Mouse (Mus musculus) CH12.LX (cell line): ENCODE measurements around the gene Taar3. TPM values are rescaled to one million over a fixed set of nuclear protein-coding genes. Genes with fewer than 3 reads are reported as not detected.

Experiments used
- DNase-seq: peaks from one replicate; pipeline ENCODE4 v3.0.0-alpha.2; 2013; ENCODE audit errors: extremely low read depth
- H3K27ac ChIP-seq: 2 replicates; pipeline ENCODE4 v1.5.1; 2012; ENCODE audit warnings: low read depth, mild to moderate bottlenecking, control low read depth, moderate library complexity; ENCODE audit not compliant: insufficient read depth
- H3K27me3 ChIP-seq: replicated peaks from 2 replicates; pipeline ENCODE3; 2012; ENCODE audit warnings: inconsistent platforms
- H3K36me3 ChIP-seq, 2 experiments: replicated peaks in 1 of 2; 2 replicates each; pipeline versions ENCODE3 to v1.6.1; 2012; ENCODE audit warnings: inconsistent platforms in 1 of 2, low read length in 1 of 2, mild to moderate bottlenecking in 1 of 2, mixed read lengths in 1 of 2, moderate library complexity in 1 of 2; ENCODE audit not compliant: control insufficient read depth in 1 of 2, insufficient read depth in 1 of 2
- H3K4me1 ChIP-seq, 2 experiments: 2 replicates each; pipeline ENCODE4 v1.6.1; 2012; ENCODE audit warnings: inconsistent platforms in 1 of 2, moderate library complexity in 1 of 2; ENCODE audit not compliant: insufficient read depth in 2 of 2, control insufficient read depth in 1 of 2
- H3K4me2 ChIP-seq: 2 replicates; pipeline ENCODE4 v1.6.1; 2012; ENCODE audit warnings: low read depth, mild to moderate bottlenecking, control low read depth; ENCODE audit not compliant: poor library complexity, insufficient read depth, severe bottlenecking
- H3K4me3 ChIP-seq, 3 experiments: fragments of 150-350 bp in 1 of 3; sonication (generic) in 1 of 3; replicated peaks in 1 of 3; 2 replicates each; pipeline versions ENCODE3 to v1.5.1; 2011 to 2012; ENCODE audit warnings: low read depth in 2 of 3, low read length in 2 of 3, mild to moderate bottlenecking in 2 of 3, moderate library complexity in 2 of 3, control low read depth in 1 of 3, improper control_type of control experiment in 1 of 3, inconsistent platforms in 1 of 3, mixed read lengths in 1 of 3; ENCODE audit not compliant: poor library complexity in 1 of 3
- H3K79me2 ChIP-seq: replicated peaks from 2 replicates; pipeline ENCODE4 v1.6.1; 2012; ENCODE audit warnings: mild to moderate bottlenecking, moderate library complexity; ENCODE audit not compliant: control insufficient read depth, poor library complexity, insufficient read depth, severe bottlenecking; ENCODE audit errors: extremely low read depth
- H3K9ac ChIP-seq: 2 replicates; pipeline ENCODE4 v1.6.1; 2012; ENCODE audit warnings: low read depth, mild to moderate bottlenecking, control low read depth, moderate library complexity; ENCODE audit not compliant: insufficient read depth
- H3K9me3 ChIP-seq: replicated peaks from 2 replicates; pipeline ENCODE3; 2012; ENCODE audit warnings: low read length, inconsistent platforms, mixed read lengths
- CHD1 ChIP-seq: IDR thresholded peaks from 2 replicates; pipeline ENCODE4 v1.6.1; 2012; ENCODE audit warnings: low read depth, low read length, improper control_type of control experiment, inconsistent platforms
- CTCF ChIP-seq, 2 experiments: IDR thresholded peaks in 1 of 2; conservative IDR thresholded peaks in 1 of 2; 2 replicates each; pipeline ENCODE4 v1.5.1; 2011 to 2012; ENCODE audit warnings: low read depth in 2 of 2, low read length in 2 of 2, improper control_type of control experiment in 1 of 2, inconsistent platforms in 1 of 2, mild to moderate bottlenecking in 1 of 2, moderate library complexity in 1 of 2
- ETS1 ChIP-seq: conservative IDR thresholded peaks from 2 replicates; pipeline ENCODE4 v1.6.1; 2012; ENCODE audit warnings: low read depth, mild to moderate bottlenecking, inconsistent platforms, low read length, improper control_type of control experiment, moderate library complexity
- IRF4 ChIP-seq: IDR thresholded peaks from 2 replicates; pipeline ENCODE4 v1.6.1; 2014; ENCODE audit warnings: low read depth, mild to moderate bottlenecking, inconsistent platforms, low read length, improper control_type of control experiment
- KAT2A ChIP-seq: IDR thresholded peaks from 2 replicates; pipeline ENCODE4 v1.6.1; 2012; ENCODE audit warnings: low read length, improper control_type of control experiment, inconsistent platforms; ENCODE audit not compliant: insufficient replicate concordance
- MAX ChIP-seq: IDR thresholded peaks from 2 replicates; pipeline ENCODE4 v1.6.1; 2011; ENCODE audit warnings: low read length, improper control_type of control experiment
- MAZ ChIP-seq: IDR thresholded peaks from 2 replicates; pipeline ENCODE4 v1.6.1; 2012; ENCODE audit warnings: low read depth, mild to moderate bottlenecking, inconsistent platforms, low read length, improper control_type of control experiment, moderate library complexity
- NELFE ChIP-seq: IDR thresholded peaks from 2 replicates; pipeline ENCODE4 v1.6.1; 2011; ENCODE audit warnings: low read depth, low read length, improper control_type of control experiment
- NRF1 ChIP-seq: IDR thresholded peaks from 2 replicates; pipeline ENCODE4 v1.6.1; 2014; ENCODE audit warnings: low read depth, mild to moderate bottlenecking, inconsistent platforms, low read length, improper control_type of control experiment, moderate library complexity
- PAX5 ChIP-seq: IDR thresholded peaks from 2 replicates; pipeline ENCODE4 v1.6.1; 2012; ENCODE audit warnings: low read length, inconsistent platforms, mixed read lengths
- POLR2A ChIP-seq: IDR thresholded peaks from 2 replicates; pipeline ENCODE4 v1.6.1; 2011; ENCODE audit warnings: low read depth, mild to moderate bottlenecking, improper control_type of control experiment, low read length
- POLR2AphosphoS2 ChIP-seq: IDR thresholded peaks from 2 replicates; pipeline ENCODE4 v1.6.1; 2011; ENCODE audit warnings: low read depth, low read length, improper control_type of control experiment
- RCOR1 ChIP-seq: conservative IDR thresholded peaks from 2 replicates; pipeline ENCODE4 v1.6.1; 2012; ENCODE audit warnings: low read depth, mild to moderate bottlenecking, inconsistent platforms, low read length, improper control_type of control experiment
- SMC3 ChIP-seq: IDR thresholded peaks from 2 replicates; pipeline ENCODE4 v1.6.1; 2011; ENCODE audit warnings: low read depth, low read length, improper control_type of control experiment
- TBP ChIP-seq: conservative IDR thresholded peaks from 2 replicates; pipeline ENCODE4 v1.6.1; 2011; ENCODE audit warnings: low read depth, low read length, improper control_type of control experiment
- TCF12 ChIP-seq: IDR thresholded peaks from 2 replicates; pipeline ENCODE4 v1.6.1; 2014; ENCODE audit warnings: low read depth, mild to moderate bottlenecking, inconsistent platforms, low read length, improper control_type of control experiment
- ZC3H11A ChIP-seq: IDR thresholded peaks from 2 replicates; pipeline ENCODE4 v1.6.1; 2012; ENCODE audit warnings: low read depth, mild to moderate bottlenecking, inconsistent platforms, low read length, improper control_type of control experiment
- ZMIZ1 ChIP-seq: IDR thresholded peaks from 2 replicates; pipeline ENCODE4 v1.6.1; 2012; ENCODE audit warnings: low read depth, mild to moderate bottlenecking, inconsistent platforms, low read length, improper control_type of control experiment
- ZNF384 ChIP-seq: IDR thresholded peaks from 2 replicates; pipeline ENCODE4 v1.6.1; 2012; ENCODE audit warnings: low read depth, low read length, improper control_type of control experiment, inconsistent platforms
- dilution Hi-C: fragments of 300-500 bp; cut with MboI; formaldehyde crosslinking; loops from 2 replicates; pipeline ENCODE4 v1.14.3; 2020; ENCODE audit warnings: low sequenced_read_pairs; ENCODE audit not compliant: extremely low pct_unique_long_range_greater_than_20kb, extremely low pct_ligation_motif_present
- in situ Hi-C: fragments of 300-500 bp; cut with MboI; formaldehyde crosslinking; loops from 3 replicates; pipeline ENCODE4 v1.14.3; 2019; ENCODE audit warnings: low sequenced_read_pairs, low pct_ligation_motif_present, low pct_unique_long_range_greater_than_20kb, mixed read lengths
- polyA plus RNA-seq: library from polyadenylated mRNA; unstranded; fragments of >175 nt; gene quantifications from 2 replicates; pipeline ENCODE4 v1.2.1, GENCODE M21; 2012; ENCODE audit warnings: low read depth; ENCODE audit not compliant: insufficient read length
- total RNA-seq, 2 experiments: library from RNA; depleted of rRNA; stranded (reverse); fragments of 300-350 nt in 1 of 2; fragments of >200 nt in 1 of 2; gene quantifications; 2 replicates each; pipeline ENCODE4 v1.2.3; 2012 to 2014

Taar3 gene
- not detected in 2 replicates for total RNA-seq (2012; rRNA removed)
- not detected in 2 replicates for total RNA-seq (2014; rRNA removed)
- polyA plus RNA-seq, result not detected in 2 replicates

- no peaks in the 10 kb centered on the region for H3K9me3 ChIP-seq
- no peak within 1 kb of the TSS; the same call in 1 of the 2 replicates for H3K4me2 ChIP-seq
- no peak for TF ChIP-seq CTCF (conservative IDR thresholded peaks at IDR 0.05 in 1 of 2, IDR thresholded peaks at IDR 0.05 in 1 of 2; ENCODE audit: low read depth in 2 of 2, low read length in 2 of 2)
- no peak for TF ChIP-seq TCF12
- TF ChIP-seq POLR2A, result no peak
- TF ChIP-seq ZMIZ1, result no peak
- TF ChIP-seq TBP, result no peak
- TF ChIP-seq MAZ, result no peak
- no peak for TF ChIP-seq RCOR1
- TF ChIP-seq SMC3, result no peak
- TF ChIP-seq ZC3H11A, result no peak
- TF ChIP-seq IRF4, result no peak
- TF ChIP-seq POLR2AphosphoS2, result no peak
- no peaks in the 10 kb centered on the region for H3K27me3 ChIP-seq
- dilution Hi-C loops (no loop called here), in situ Hi-C loops (loop anchor here (25.0 kb wide), 1 partner anchor 363 kb away; no protein-coding TSS in a partner anchor)
- no peaks in the 10 kb centered on the region for H3K36me3 ChIP-seq
- H3K9ac ChIP-seq, result no peak within 1 kb of the TSS
- no peak within 1 kb of the TSS for H3K4me3 ChIP-seq
- no peak within 1 kb of the TSS for H3K27ac ChIP-seq
- H3K4me1 ChIP-seq, result peaks cover 0 to 8% of the 10 kb centered on the region in 2 experiments; a peak in 1 of 4 replicates
- no peaks in the 10 kb centered on the region for H3K79me2 ChIP-seq
- DNase-seq, result no peak
Measured at GRCm38 (mm10) chr10:23949508-23950005, at the start of gene Taar3. Taar3 (plus strand) TSS chr10:23949558.

- Histone ChIP-seq H3K27me3 (no peaks in the 10 kb centered on the region), H3K4me3 (no peak overlapping the region), H3K9ac (no peak overlapping the region), H3K4me1 (no peaks in the 10 kb centered on the region), H3K4me2 (no peak overlapping the region), H3K79me2 (no peaks in the 10 kb centered on the region), H3K9me3 (no peaks in the 10 kb centered on the region), H3K27ac (no peak overlapping the region), H3K36me3 (no peaks in the 10 kb centered on the region)
- in situ Hi-C loops (no loop called here), dilution Hi-C loops (no loop called here)
- no peak for DNase-seq
- TF ChIP-seq CHD1, result no peak
- TF ChIP-seq PAX5, result no peak
- TF ChIP-seq TBP, result no peak
- TF ChIP-seq KAT2A, result no peak
- TF ChIP-seq NELFE, result no peak
- no peak for TF ChIP-seq POLR2AphosphoS2
- no peak for TF ChIP-seq ZNF384
- TF ChIP-seq ETS1, result no peak
- TF ChIP-seq MAX, result no peak
- TF ChIP-seq NRF1, result no peak
Measured at GRCm38 (mm10) chr10:23901119-23901518, 48.2 kb upstream of the Taar3 start.
